Comparison of ENCODE assay signal across 13 mouse cellular contexts in the genomic region with DNA sequence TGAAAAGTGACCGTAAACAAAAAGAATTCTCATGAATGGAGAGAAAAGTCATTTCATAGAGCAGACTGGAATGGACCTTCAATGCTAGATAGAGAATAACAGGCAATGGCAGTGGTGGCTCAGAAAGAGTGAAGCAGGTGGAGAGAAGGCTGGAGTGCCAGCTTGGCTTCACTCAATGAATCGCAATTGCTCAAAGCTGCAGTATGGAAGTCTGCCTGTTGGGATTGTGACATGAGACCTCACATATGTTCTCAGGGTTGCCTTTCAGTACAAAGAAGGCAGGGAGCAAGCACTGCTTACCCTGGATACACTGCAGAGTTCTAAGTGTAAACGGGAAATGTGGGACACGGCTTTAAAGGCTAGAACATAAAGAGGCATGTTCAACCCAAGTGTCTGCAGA.
DNase-seq lines count a peak whose midpoint lies in the region; TF ChIP-seq lines count a peak whose summit lies in the region.
"Had no signal": no experiment of that assay in that cellular context is flagged by ENCODE, and none has a peak within 500 bp of the region (broad histone marks: within the 10 kb centered on the region; RNA-seq: fewer than 3 reads in every experiment).

No protein-coding gene starts in this region.

- H3K4me3 ChIP-seq in gastrocnemius, adult 2 months = no peak overlapping the region
- H3K4me3 ChIP-seq: embryonic facial prominence, embryonic 15.5 days; erythroblast, embryonic 14.5 days; forebrain, embryonic 10.5 days; heart, embryonic 10.5 days; hindbrain, embryonic 12.5 days had no signal

- intact Hi-C loops in gastrocnemius, adult 2 months (cut with DNase I) = no loop called here
- intact Hi-C loops in left cerebral cortex, postnatal 4 days (cut with DNase I) = no loop called here
- intact Hi-C loops in left cerebral cortex, postnatal 25 days (cut with DNase I) = loop anchor here (10.0 kb wide), 1 partner anchor 174 kb away; no protein-coding TSS in a partner anchor

- TF ChIP-seq CTCF in gastrocnemius, adult 2 months (IDR thresholded peaks at IDR 0.05) = no peak

- peak overlapping the region; percentile 41; the same call in 1 of the 2 replicates for H3K27ac ChIP-seq in gastrocnemius, adult 2 months
- H3K27ac ChIP-seq: embryonic facial prominence, embryonic 15.5 days; forebrain, embryonic 10.5 days; heart, embryonic 10.5 days; hindbrain, embryonic 12.5 days had no signal

- peak; percentile 26 for DNase-seq in cerebellum, adult 9-11 months
- DNase-seq in cerebellum, adult 11 months = no peak
- no peak for DNase-seq in gastrocnemius, adult 2 months
- DNase-seq in gastrocnemius, postnatal 10 days = no peak
- peak; percentile 13 for DNase-seq in left cerebral cortex, postnatal 4 days
- DNase-seq in left cerebral cortex, postnatal 25 days (ENCODE audit: low spot score in 2 of 2) = no peak
- no peak for DNase-seq in kidney, adult 8-10 months
- DNase-seq: embryo, embryonic 11 days had no signal

Comparison
In these comparisons a context has a peak if more than half of its experiments do, and no peak if none do; other contexts are left out.
1. DNase-seq: peak in cerebellum, adult 9-11 months (single experiment) and left cerebral cortex, postnatal 4 days (single experiment); none in cerebellum, adult 11 months (single experiment), gastrocnemius, adult 2 months (single experiment), gastrocnemius, postnatal 10 days (single experiment), left cerebral cortex, postnatal 25 days (0 of 2) and kidney, adult 8-10 months (0 of 2).